Mouse (Mus musculus) ES-Bruce4 (cell line): ENCODE measurements around the gene Rtkn2. TPM values are rescaled to one million over a fixed set of nuclear protein-coding genes. Genes with fewer than 3 reads are reported as not detected.

Experiments
- H3K27ac ChIP-seq: 2 replicates; pipeline ENCODE4 v1.5.1; 2012; ENCODE audit warnings: low read length, inconsistent platforms; ENCODE audit not compliant: insufficient read depth
- H3K27me3 ChIP-seq: 2 replicates; pipeline ENCODE4 v1.6.1; 2012; ENCODE audit warnings: mild to moderate bottlenecking, low read length, inconsistent platforms; ENCODE audit not compliant: control insufficient read depth, poor library complexity, insufficient read depth, severe bottlenecking
- H3K36me3 ChIP-seq: 2 replicates; pipeline ENCODE4 v1.6.1; 2012; ENCODE audit warnings: inconsistent platforms, mild to moderate bottlenecking, low read length, moderate library complexity; ENCODE audit not compliant: control insufficient read depth, poor library complexity, insufficient read depth, severe bottlenecking
- H3K4me1 ChIP-seq: one replicate; pipeline ENCODE4 v1.8.1; 2011; ENCODE audit warnings: low read length; ENCODE audit not compliant: control insufficient read depth, insufficient read depth
- H3K4me3 ChIP-seq: 2 replicates; pipeline ENCODE4 v1.5.1; 2011; ENCODE audit warnings: low read depth, mild to moderate bottlenecking, low read length
- H3K9ac ChIP-seq: 2 replicates; pipeline ENCODE4 v1.6.1; 2012; ENCODE audit warnings: low read depth, mild to moderate bottlenecking, inconsistent platforms; ENCODE audit not compliant: poor library complexity, severe bottlenecking
- H3K9me3 ChIP-seq: replicated peaks from 2 replicates; pipeline ENCODE4 v1.6.1; 2012; ENCODE audit warnings: mild to moderate bottlenecking, low read length, inconsistent platforms; ENCODE audit not compliant: control insufficient read depth, poor library complexity, insufficient read depth, severe bottlenecking
- CTCF ChIP-seq: IDR thresholded peaks from one replicate; pipeline ENCODE4 v1.8.1; 2011; ENCODE audit warnings: low read depth, low read length
- EP300 ChIP-seq: IDR thresholded peaks from 2 replicates; pipeline ENCODE4 v1.6.1; 2011; ENCODE audit warnings: low read depth, low read length; ENCODE audit not compliant: insufficient read depth
- POLR2A ChIP-seq: IDR thresholded peaks from one replicate; pipeline ENCODE4 v1.8.1; 2011; ENCODE audit warnings: low read length; ENCODE audit not compliant: insufficient read depth
- polyA plus RNA-seq: library from polyadenylated mRNA; stranded (reverse); fragments of >200 nt; gene quantifications from 2 replicates; pipeline ENCODE4 v1.2.4, GENCODE M21; 2011; ENCODE audit warnings: low read depth; ENCODE audit not compliant: missing spikeins, insufficient read depth, insufficient read length

Rtkn2 gene
- polyA plus RNA-seq, 1 experiment: 19.4 TPM

DNA sequence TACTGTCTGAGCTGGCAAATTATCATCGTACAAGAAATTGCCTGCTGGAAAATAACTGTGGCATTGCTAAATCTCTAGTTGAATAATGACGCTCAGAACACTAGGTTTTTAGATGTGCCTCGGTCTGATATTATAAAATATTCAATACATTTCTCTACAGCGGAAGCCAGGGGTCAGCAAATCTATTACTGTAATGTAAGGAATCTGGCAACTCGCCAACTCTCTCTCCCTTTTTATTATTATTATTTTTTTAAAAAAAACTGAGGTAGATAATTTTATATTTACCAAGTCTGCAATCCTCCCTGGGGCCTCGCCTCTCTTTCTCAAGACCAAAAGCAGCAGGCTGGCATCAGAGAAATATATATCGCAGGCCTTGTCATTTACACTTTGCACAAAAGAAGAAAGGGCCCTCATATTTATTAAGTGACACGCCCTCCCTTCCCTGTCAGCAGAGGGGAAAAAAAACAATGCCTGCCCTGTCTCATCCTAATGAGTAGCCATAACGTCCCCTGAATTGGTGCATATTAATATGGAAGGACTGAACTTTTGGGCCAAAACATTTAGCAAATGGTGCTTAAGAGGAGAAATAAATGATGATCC is 127.1 kb downstream of the Rtkn2 start:
- no peaks in the 10 kb centered on the region for H3K9me3 ChIP-seq
- H3K27me3 ChIP-seq: no peaks in the 10 kb centered on the region
- no peak overlapping the region for H3K9ac ChIP-seq
- H3K27ac ChIP-seq: no peak overlapping the region
- no peak overlapping the region for H3K4me3 ChIP-seq
- TF ChIP-seq EP300 (no peak), CTCF (no peak)
- peaks cover 36% of the 10 kb centered on the region for H3K36me3 ChIP-seq
- H3K4me1 ChIP-seq: peaks cover 4% of the 10 kb centered on the region

DNA sequence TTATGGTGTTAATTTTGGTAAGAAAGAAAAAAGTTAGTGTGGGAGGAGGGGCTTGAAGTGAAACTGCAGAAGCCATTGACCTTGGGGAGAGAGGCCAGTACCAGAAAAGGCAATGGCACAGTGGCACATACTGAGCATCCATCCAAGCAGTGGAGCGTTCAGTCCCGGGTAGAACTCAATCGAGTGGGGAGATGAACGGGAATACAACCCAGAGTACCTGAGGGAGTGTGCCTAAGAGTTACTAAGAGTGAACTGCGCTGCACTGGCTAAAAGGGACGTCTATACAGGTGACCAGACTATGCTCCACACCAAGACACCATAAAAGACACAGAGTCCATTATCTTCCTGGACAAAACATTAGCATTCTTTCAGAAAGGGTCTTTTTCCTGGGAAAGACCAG is 128.3 kb downstream of the Rtkn2 start:
- H3K27ac ChIP-seq: 0 out of 2 replicates have a peak overlapping the region, but pooled peaks have one; percentile 13
- no peaks in the 10 kb centered on the region for H3K9me3 ChIP-seq

More for the DNA sequence above, 128.3 kb downstream of the Rtkn2 start:
- H3K9ac ChIP-seq: no peak overlapping the region
- H3K36me3 ChIP-seq: peaks cover 25% of the 10 kb centered on the region
- no peaks in the 10 kb centered on the region for H3K27me3 ChIP-seq
- TF ChIP-seq POLR2A (no peak), EP300 (no peak), CTCF (no peak)
- no peak overlapping the region for H3K4me3 ChIP-seq
- H3K4me1 ChIP-seq: peaks cover 4% of the 10 kb centered on the region

Other genes starting within 250 kb of the Rtkn2 start
- 27.1 and 33.0 TPM in 2 replicates for gene Zfp365, start 66.9 kb upstream of the Rtkn2 start, polyA plus RNA-seq